Mouse (Mus musculus) embryonic fibroblast, embryonic 13.5 days (primary cell): ENCODE measurements around the gene Ttc36.

Experiments
- CTCF ChIP-seq: IDR thresholded peaks from 2 replicates; pipeline ENCODE4 v1.5.1; 2011; ENCODE audit warnings: mild to moderate bottlenecking, control low read depth, low read length, moderate library complexity, borderline replicate concordance; ENCODE audit not compliant: insufficient read depth
- POLR2A ChIP-seq: IDR thresholded peaks from 2 replicates; pipeline ENCODE4 v1.6.1; 2011; ENCODE audit warnings: low read depth, mild to moderate bottlenecking, control low read depth, low read length, moderate library complexity

GRCm38 (mm10) chr9:44799102-44799957 is 3.5 kb downstream of the Ttc36 start, which contains the start of gene Tmem25:
- TF ChIP-seq CTCF (no peak), POLR2A (peak; percentile 28; the same call in 1 of the 2 replicates)
